Mouse (Mus musculus): ENCODE data around the gene Lrit2. TPM values are rescaled to one million over a fixed set of nuclear protein-coding genes. Genes with fewer than 3 reads are reported as not detected.

The Lrit2 gene
- polyA plus RNA-seq, 1 experiment from 2014 or later, result not detected

GRCm38 (mm10) chr14:37083755-37084154 is 16.0 kb downstream of the Lrit2 start:
- WGBS, result 26% methylated on average over 4 of the region's 4 CpGs

GRCm38 (mm10) chr14:37094436-37094835 is 26.7 kb downstream of the Lrit2 start:
- Histone ChIP-seq H3K27me3 (replicated peaks) (peaks cover 11% of the 10 kb centered on the region; the same call in 1 of the 2 replicates), H3K27ac (no peak overlapping the region), H3K4me1 (peaks cover 10% of the 10 kb centered on the region), H3K4me3 (no peak overlapping the region), H3K9me3 (no peaks in the 10 kb centered on the region), H3K36me3 (replicated peaks) (no peaks in the 10 kb centered on the region), H3K4me2 (no peak overlapping the region), H3K9ac (no peak overlapping the region)
- WGBS, result 62% methylated on average over 6 of the region's 6 CpGs
- no peak for ATAC-seq (replicated peaks)

More at GRCm38 (mm10) chr14:37083755-37084154, 16.0 kb downstream of the Lrit2 start:
- Histone ChIP-seq H3K27ac (no peak overlapping the region), H3K9me3 (no peaks in the 10 kb centered on the region), H3K4me2 (no peak overlapping the region), H3K4me1 (no peaks in the 10 kb centered on the region), H3K36me3 (replicated peaks) (no peaks in the 10 kb centered on the region), H3K9ac (no peak overlapping the region), H3K27me3 (replicated peaks) (no peaks in the 10 kb centered on the region), H3K4me3 (no peak overlapping the region)
- no peak for ATAC-seq (replicated peaks)

- Histone ChIP-seq H3K9me3 (no peaks in the 10 kb centered on the region), H3K4me1 (peaks cover 10% of the 10 kb centered on the region), H3K9ac (no peak overlapping the region), H3K27ac (no peak overlapping the region), H3K4me2 (no peak overlapping the region), H3K36me3 (replicated peaks) (no peaks in the 10 kb centered on the region), H3K27me3 (replicated peaks) (peaks cover 12% of the 10 kb centered on the region; the same call in 1 of the 2 replicates), H3K4me3 (no peak overlapping the region)
- ATAC-seq (replicated peaks), result no peak
- WGBS, result 85% methylated on average over 4 of the region's 4 CpGs
Observed at GRCm38 (mm10) chr14:37095556-37095955, 27.8 kb downstream of the Lrit2 start.

GRCm38 (mm10) chr14:37097956-37098530 is 30.3 kb downstream of the Lrit2 start, which contains the start of gene Cdhr1:
TSS of gene Cdhr1 (minus strand) at chr14:37098347.
- Histone ChIP-seq H3K4me3 (peak within 1 kb of the TSS; percentile 53), H3K4me2 (peak within 1 kb of the TSS; percentile 97), H3K27ac (no peak within 1 kb of the TSS), H3K9me3 (no peaks in the 10 kb centered on the region), H3K9ac (peak within 1 kb of the TSS; percentile 73), H3K36me3 (replicated peaks) (no peaks in the 10 kb centered on the region), H3K4me1 (peaks cover 10% of the 10 kb centered on the region), H3K27me3 (replicated peaks) (peaks cover 12% of the 10 kb centered on the region; the same call in 1 of the 2 replicates)
- ATAC-seq (replicated peaks), result peak; percentile 89
- whole genome bisulfite sequencing, result under 1% methylated on average over 30 of the region's 30 CpGs

- Histone ChIP-seq H3K27me3 (replicated peaks) (peaks cover 12% of the 10 kb centered on the region; the same call in 1 of the 2 replicates), H3K4me1 (peaks cover 10% of the 10 kb centered on the region), H3K4me3 (no peak overlapping the region), H3K4me2 (no peak overlapping the region), H3K27ac (no peak overlapping the region), H3K9ac (no peak overlapping the region), H3K36me3 (replicated peaks) (no peaks in the 10 kb centered on the region), H3K9me3 (no peaks in the 10 kb centered on the region)
- WGBS, result 78% methylated on average over 5 of the region's 5 CpGs
- no peak for ATAC-seq (replicated peaks)
Observed at GRCm38 (mm10) chr14:37101531-37101930, 33.8 kb downstream of the Lrit2 start.

- H3K9me3 ChIP-seq, result no peaks in the 10 kb centered on the region
- peaks cover 10% of the 10 kb centered on the region for H3K4me1 ChIP-seq
- H3K4me2 ChIP-seq, result no peak overlapping the region
- WGBS, result 86% methylated on average over 3 of the region's 3 CpGs
- ATAC-seq (replicated peaks), result no peak
- no peak overlapping the region for H3K4me3 ChIP-seq
- H3K9ac ChIP-seq, result no peak overlapping the region
- peaks cover 7% of the 10 kb centered on the region; the same call in 1 of the 2 replicates for H3K27me3 ChIP-seq (replicated peaks)
- no peak overlapping the region for H3K27ac ChIP-seq
- H3K36me3 ChIP-seq (replicated peaks), result no peaks in the 10 kb centered on the region
Observed at GRCm38 (mm10) chr14:37102484-37102883, 34.8 kb downstream of the Lrit2 start.

- no peak overlapping the region for H3K27ac ChIP-seq
- H3K4me2 ChIP-seq, result no peak overlapping the region
- no peak for ATAC-seq (replicated peaks)
- H3K36me3 ChIP-seq (replicated peaks), result no peaks in the 10 kb centered on the region
- no peaks in the 10 kb centered on the region for H3K4me1 ChIP-seq
- H3K4me3 ChIP-seq, result no peak overlapping the region
- no peaks in the 10 kb centered on the region for H3K9me3 ChIP-seq
- no peak overlapping the region for H3K9ac ChIP-seq
- no peaks in the 10 kb centered on the region for H3K27me3 ChIP-seq (replicated peaks)
- WGBS, result 56% methylated on average over 5 of the region's 5 CpGs
Observed at GRCm38 (mm10) chr14:37104747-37105146, 37.0 kb downstream of the Lrit2 start.

- no peak overlapping the region for H3K9ac ChIP-seq
Observed at GRCm38 (mm10) chr14:37105846-37106245, 38.1 kb downstream of the Lrit2 start.

GRCm38 (mm10) chr14:37109460-37109859 is 41.7 kb downstream of the Lrit2 start:
- no peak overlapping the region for H3K27ac ChIP-seq
- H3K4me3 ChIP-seq, result no peak overlapping the region
- no peaks in the 10 kb centered on the region for H3K9me3 ChIP-seq
- 89% methylated on average over 8 of the region's 8 CpGs for WGBS
- H3K27me3 ChIP-seq (replicated peaks), result no peaks in the 10 kb centered on the region
- H3K36me3 ChIP-seq (replicated peaks), result no peaks in the 10 kb centered on the region
- H3K9ac ChIP-seq, result no peak overlapping the region
- ATAC-seq (replicated peaks), result no peak
- no peaks in the 10 kb centered on the region for H3K4me1 ChIP-seq
- no peak overlapping the region for H3K4me2 ChIP-seq

More at GRCm38 (mm10) chr14:37105846-37106245, 38.1 kb downstream of the Lrit2 start:
- H3K9me3 ChIP-seq, result no peaks in the 10 kb centered on the region
- no peaks in the 10 kb centered on the region for H3K27me3 ChIP-seq (replicated peaks)
- no peak overlapping the region for H3K4me2 ChIP-seq
- WGBS, result 47% methylated on average over 7 of the region's 7 CpGs
- 0 out of 2 replicates have a peak, but pooled peaks have one; percentile 9 for ATAC-seq (replicated peaks)
- no peaks in the 10 kb centered on the region for H3K4me1 ChIP-seq
- H3K36me3 ChIP-seq (replicated peaks), result no peaks in the 10 kb centered on the region
- H3K27ac ChIP-seq, result no peak overlapping the region
- no peak overlapping the region for H3K4me3 ChIP-seq

GRCm38 (mm10) chr14:37109975-37110374 is 42.2 kb downstream of the Lrit2 start:
- no peaks in the 10 kb centered on the region for H3K27me3 ChIP-seq (replicated peaks)
- no peaks in the 10 kb centered on the region for H3K4me1 ChIP-seq
- WGBS, result 76% methylated on average over 9 of the region's 9 CpGs
- H3K4me3 ChIP-seq, result no peak overlapping the region
- no peaks in the 10 kb centered on the region for H3K36me3 ChIP-seq (replicated peaks)
- H3K4me2 ChIP-seq, result no peak overlapping the region
- ATAC-seq (replicated peaks), result no peak
- no peak overlapping the region for H3K27ac ChIP-seq
- H3K9me3 ChIP-seq, result no peaks in the 10 kb centered on the region
- H3K9ac ChIP-seq, result no peak overlapping the region

- no peaks in the 10 kb centered on the region for H3K9me3 ChIP-seq
- no peak overlapping the region for H3K4me2 ChIP-seq
- H3K4me1 ChIP-seq, result no peaks in the 10 kb centered on the region
- 88% methylated on average over 2 of the region's 2 CpGs for WGBS
- no peak overlapping the region for H3K27ac ChIP-seq
- H3K4me3 ChIP-seq, result no peak overlapping the region
- no peaks in the 10 kb centered on the region for H3K36me3 ChIP-seq (replicated peaks)
- H3K27me3 ChIP-seq (replicated peaks), result no peaks in the 10 kb centered on the region
- ATAC-seq (replicated peaks), result no peak
- H3K9ac ChIP-seq, result no peak overlapping the region
Observed at GRCm38 (mm10) chr14:37110456-37110855, 42.7 kb downstream of the Lrit2 start.

- Histone ChIP-seq H3K9ac (no peak overlapping the region), H3K4me3 (no peak overlapping the region), H3K27ac (no peak overlapping the region), H3K36me3 (replicated peaks) (no peaks in the 10 kb centered on the region), H3K27me3 (replicated peaks) (no peaks in the 10 kb centered on the region), H3K4me2 (no peak overlapping the region), H3K9me3 (no peaks in the 10 kb centered on the region), H3K4me1 (no peaks in the 10 kb centered on the region)
- no peak for ATAC-seq (replicated peaks)
Observed at GRCm38 (mm10) chr14:37111371-37111770, 43.6 kb downstream of the Lrit2 start.

GRCm38 (mm10) chr14:37112931-37113330 is 45.2 kb downstream of the Lrit2 start:
- no peak for ATAC-seq (replicated peaks)
- H3K27ac ChIP-seq, result no peak overlapping the region
- no peaks in the 10 kb centered on the region for H3K4me1 ChIP-seq

More at GRCm38 (mm10) chr14:37112931-37113330, 45.2 kb downstream of the Lrit2 start:
- 92% methylated on average over 7 of the region's 7 CpGs for WGBS
- Histone ChIP-seq H3K27me3 (replicated peaks) (no peaks in the 10 kb centered on the region), H3K9ac (no peak overlapping the region), H3K4me3 (no peak overlapping the region), H3K4me2 (no peak overlapping the region), H3K36me3 (replicated peaks) (no peaks in the 10 kb centered on the region), H3K9me3 (no peaks in the 10 kb centered on the region)

All from midbrain, embryonic 15.5 days (tissue).